Mouse (Mus musculus): Measurements from ENCODE around the gene Ccdc82.

DNA sequence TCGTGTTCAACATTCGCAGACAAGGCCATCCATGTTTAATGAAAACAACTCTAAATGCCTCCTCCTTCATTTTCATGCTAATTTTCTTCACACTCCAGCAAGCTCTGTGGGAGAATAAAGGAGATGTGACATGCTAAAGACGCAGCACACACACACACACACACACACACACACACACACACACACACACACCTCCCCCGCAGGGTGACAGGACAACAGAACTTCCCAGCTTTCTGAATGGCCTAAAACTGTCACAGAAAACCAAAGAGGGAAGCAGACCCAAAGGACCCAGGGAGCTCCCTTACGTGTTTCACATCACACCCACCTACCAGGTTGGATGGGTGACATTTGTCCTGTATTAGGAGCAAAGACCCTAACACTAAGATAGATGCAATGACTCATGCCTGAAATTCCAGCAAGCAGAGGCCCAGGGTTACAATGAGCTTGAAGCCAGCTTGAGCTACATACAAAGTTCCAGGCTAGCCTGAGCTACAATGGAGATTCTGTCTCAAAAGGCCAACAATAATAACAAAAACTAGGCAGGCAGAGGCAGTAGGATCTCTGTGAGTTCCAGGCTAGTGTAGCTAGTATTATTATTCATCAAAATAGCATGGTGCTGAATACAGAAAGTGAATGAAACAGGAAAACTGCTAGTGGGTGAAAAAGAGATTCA is 56.5 kb downstream of the Ccdc82 start:
- no peak for TF ChIP-seq GATA1 (IDR thresholded peaks at IDR 0.05; ENCODE audit: low read length)
- TF ChIP-seq TAL1 (IDR thresholded peaks at IDR 0.05; ENCODE audit: low read length): no peak

Data from erythroblast, embryonic 14.5 days (primary cell).